Mouse (Mus musculus): ENCODE results near the gene Tdo2.
A peak's percentile ranks its signal among the peaks of the same experiment; 100 is the strongest.

Tdo2 gene

GRCm38 (mm10) chr3:81938924-81939323 lies 37.1 kb downstream of the Tdo2 start:
- DNase-seq: no peak

- DNase-seq: no peak
Observed at GRCm38 (mm10) chr3:81933348-81933747, 42.7 kb downstream of the Tdo2 start.

DNA sequence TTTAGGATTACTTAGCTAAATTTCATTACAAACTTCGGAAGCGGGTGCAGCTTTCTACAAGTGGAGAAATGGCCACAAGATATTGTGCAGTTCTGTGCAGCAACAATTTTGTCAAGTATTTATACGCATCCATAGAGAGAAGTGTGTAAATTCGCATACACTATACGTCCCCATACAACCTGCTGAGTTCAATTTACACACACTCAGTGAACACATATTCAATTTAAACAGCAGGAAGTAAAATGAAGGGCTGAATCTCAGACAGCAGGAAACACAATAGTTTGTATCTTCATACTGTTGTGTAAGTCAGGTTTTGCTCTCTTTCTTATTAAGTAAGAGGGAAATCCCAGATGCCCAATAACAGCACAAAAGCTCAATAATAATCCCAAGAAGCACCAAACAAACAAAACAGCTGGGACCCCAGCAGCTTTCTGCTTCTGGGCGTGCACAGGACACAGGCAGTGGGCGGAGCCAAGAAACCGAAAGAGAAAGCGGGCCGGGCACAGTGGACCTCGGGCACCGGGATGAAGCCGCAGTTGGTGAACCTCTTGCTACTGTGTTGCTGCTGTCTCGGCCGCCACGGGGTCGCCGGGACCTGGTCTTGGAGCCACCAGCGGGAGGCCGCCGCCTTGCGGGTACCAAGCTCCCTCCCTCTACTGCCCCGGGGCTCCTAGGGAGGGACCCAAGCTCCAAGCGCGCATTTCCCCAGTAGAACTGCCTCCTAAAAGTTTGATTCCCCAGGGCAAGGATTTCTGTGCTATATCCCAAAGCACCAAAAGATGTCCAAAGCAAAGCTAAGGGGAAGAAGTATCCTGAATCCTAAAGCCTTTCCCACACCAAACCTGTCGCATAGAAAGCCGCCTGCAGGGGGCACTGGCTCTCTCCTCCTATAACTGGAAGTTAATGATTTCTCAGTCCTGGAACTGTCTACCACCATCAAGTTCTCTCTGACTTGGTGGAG lies 43.6 kb downstream of the Tdo2 start, which contains the start of gene Ctso:
TSS of gene Ctso (plus strand) at position 461 of the 961 bp plus-strand sequence.
- peak; percentile 89 to 90 for DNase-seq

DNA sequence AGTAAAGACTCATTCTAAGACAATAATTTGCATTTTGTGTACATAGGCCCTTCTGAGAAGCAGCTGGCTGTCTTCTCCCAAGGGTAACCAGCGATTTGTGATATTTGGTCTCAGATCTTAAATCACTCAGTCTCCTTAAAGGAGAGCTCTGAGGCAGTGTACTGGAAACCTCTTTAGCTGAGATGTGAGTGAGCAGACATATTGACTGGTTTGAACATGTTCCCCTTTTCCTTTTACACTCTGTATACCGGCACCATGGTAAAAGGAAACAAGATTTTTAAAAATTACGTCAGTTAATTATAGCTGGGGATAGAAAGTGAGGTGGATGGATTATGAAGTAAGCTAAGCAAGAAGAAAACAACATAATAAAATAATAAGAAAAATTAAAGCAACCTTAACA lies 44.3 kb downstream of the Tdo2 start:
- DNase-seq: no peak

DNA sequence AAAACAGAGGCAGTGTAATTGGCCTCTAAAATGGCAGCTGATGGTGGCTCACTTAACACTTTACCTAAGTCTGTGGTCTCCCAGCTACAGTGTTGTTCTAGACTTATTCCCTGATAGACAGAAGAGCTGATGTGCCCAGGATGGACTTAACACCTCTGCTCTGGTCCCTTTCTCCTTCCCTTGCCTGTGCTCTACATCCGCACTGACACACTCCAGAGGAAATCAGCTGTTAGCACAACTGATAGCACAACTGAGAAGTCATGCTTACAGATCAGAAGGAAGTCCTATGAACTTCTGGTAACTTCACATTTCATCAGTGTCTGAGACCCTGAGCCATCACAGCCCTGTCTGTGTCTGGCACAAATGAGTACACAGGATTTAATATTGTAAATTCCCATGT lies 46.9 kb downstream of the Tdo2 start:
- no peak for DNase-seq

GRCm38 (mm10) chr3:81926764-81927325 lies 49.2 kb downstream of the Tdo2 start:
- no peak for DNase-seq

- peak in 1 of 2 experiments; percentile 25 for DNase-seq
Observed at GRCm38 (mm10) chr3:81925856-81926255, 50.1 kb downstream of the Tdo2 start.

GRCm38 (mm10) chr3:81924931-81925330 lies 51.1 kb downstream of the Tdo2 start:
- peak in 1 of 2 experiments; percentile 52 for DNase-seq

GRCm38 (mm10) chr3:81922910-81923309 lies 53.1 kb downstream of the Tdo2 start:
- DNase-seq: peak in 1 of 2 experiments; percentile 18

DNA sequence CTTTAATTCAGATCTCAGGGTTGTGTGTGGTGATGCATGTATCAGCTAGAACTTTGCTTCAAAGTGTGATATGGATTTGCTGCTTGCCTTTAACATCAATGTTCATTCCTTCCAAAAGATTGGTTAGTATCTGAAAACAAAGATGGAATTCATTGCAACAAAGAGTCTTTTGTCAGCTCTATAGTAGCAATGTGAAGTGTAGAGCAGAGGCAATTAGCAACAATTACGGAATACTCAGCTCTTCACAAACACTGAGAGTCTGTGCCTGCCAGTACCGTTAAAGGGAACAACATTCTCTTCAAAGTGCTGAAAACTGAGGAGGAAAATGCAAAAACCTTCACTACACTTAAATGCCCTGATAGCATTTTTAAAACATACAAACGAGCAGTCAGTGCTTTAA lies 56.3 kb downstream of the Tdo2 start:
- DNase-seq: no peak

- no peak for DNase-seq
Observed at GRCm38 (mm10) chr3:81918215-81918614, 57.8 kb downstream of the Tdo2 start.

GRCm38 (mm10) chr3:81917354-81917935 lies 58.6 kb downstream of the Tdo2 start:
- no peak for DNase-seq

DNA sequence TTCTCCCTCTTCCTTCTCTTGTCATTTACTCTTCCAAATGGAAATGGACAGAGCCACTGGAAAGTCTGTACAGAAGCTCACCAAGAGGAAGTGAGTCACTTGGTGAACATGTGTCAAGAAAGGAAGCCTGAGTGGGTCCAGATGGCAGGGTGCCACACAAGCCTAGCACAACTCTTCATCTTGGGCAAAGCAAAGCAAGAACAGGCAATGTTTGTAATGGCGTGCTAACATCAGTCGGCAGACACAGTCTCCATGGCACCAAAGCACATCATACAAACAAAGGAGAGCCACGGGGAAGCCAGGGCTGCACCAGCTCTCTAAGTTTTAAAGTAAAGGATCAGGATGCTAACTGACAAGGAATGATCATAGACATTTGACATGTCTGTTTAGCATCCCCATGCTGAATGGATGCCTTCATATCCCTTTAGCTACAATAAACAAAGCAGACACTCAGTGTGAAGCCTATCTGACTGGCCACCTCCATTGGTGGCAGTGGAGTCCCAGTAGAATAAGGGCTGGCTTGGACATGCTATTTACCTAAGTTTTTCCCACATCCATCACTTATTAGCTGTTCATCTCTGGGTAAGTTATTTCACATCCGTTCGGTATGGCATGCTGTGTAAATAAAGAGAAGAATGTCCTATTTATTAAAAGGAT lies 59.8 kb downstream of the Tdo2 start:
- DNase-seq: peak; percentile 27 to 54

DNA sequence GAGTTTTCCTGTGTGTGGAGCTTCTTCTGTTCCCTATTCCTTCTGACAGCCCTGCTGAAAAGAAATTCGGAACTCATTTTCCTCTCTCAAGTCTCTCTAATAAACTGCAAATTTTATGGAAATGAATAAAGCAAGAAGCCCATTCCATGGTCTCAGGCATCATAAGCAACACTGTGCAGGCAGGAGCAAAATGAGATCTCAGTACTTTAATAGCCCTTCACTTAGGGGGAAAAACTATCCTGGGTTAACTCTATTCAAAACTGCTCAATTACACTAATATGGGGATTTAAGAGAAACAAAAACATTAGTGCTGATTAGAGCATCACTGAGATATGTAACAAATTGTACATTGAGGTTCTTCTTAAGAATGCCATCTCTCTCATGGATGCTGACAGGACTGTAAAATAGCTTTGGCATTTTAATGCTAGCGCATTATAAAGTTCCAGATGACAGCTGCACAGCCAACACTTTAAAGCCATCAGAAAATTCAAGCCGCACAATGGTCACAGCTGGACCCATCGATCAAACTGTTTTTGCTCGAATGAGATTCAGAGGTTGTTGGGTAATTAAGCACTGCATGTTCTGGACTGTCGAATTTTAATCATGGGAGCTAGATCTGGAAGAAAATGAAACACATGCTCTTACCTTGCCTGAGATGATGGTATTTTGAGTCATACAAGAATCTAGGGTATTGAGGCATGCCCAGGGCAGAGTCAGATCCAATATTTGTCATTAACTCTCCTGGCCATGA lies 65.5 kb downstream of the Tdo2 start:
- no peak for DNase-seq

Measured in lung, postnatal 4 days (tissue).